Mouse (Mus musculus) liver, postnatal 0 days (tissue): ENCODE data around the gene Zfp428. TPM values are rescaled to one million over a fixed set of nuclear protein-coding genes. Genes with fewer than 3 reads are reported as not detected.

Experiments used
- ATAC-seq: fragments of 200-750 bp; cut with Nextera tagmentation; 2 replicates; pipeline ENCODE4 v1.8.0; 2017; ENCODE audit warnings: mild to moderate bottlenecking, moderate library complexity
- DNase-seq: peaks from one replicate; pipeline ENCODE4 v3.0.0-alpha.2; 2016
- H3K27ac ChIP-seq: fragments of 300-500 bp; sonication (generic); 2 replicates; pipeline ENCODE4 v1.5.1; 2014; ENCODE audit warnings: antibody characterized with exemption, moderate library complexity, mild to moderate bottlenecking, low read depth
- H3K27me3 ChIP-seq: fragments of 300-500 bp; sonication (generic); 2 replicates; pipeline ENCODE4 v1.6.1; 2014; ENCODE audit warnings: low read length, control low read depth, mixed read lengths; ENCODE audit not compliant: insufficient read depth
- H3K36me3 ChIP-seq: fragments of 300-500 bp; sonication (generic); replicated peaks from 2 replicates; pipeline ENCODE4 v1.6.1; 2014; ENCODE audit warnings: mild to moderate bottlenecking, control low read depth, low read length, moderate library complexity, mixed read lengths; ENCODE audit not compliant: insufficient read depth
- H3K4me1 ChIP-seq: fragments of 300-500 bp; sonication (generic); 2 replicates; pipeline ENCODE4 v1.6.1; 2014; ENCODE audit warnings: antibody characterized with exemption, mild to moderate bottlenecking, control low read depth; ENCODE audit not compliant: insufficient read depth
- H3K4me2 ChIP-seq: fragments of 300-500 bp; sonication (generic); 2 replicates; pipeline ENCODE4 v1.6.1; 2014; ENCODE audit warnings: low read depth, mild to moderate bottlenecking, low read length, moderate library complexity, mixed read lengths
- H3K4me3 ChIP-seq: fragments of 300-500 bp; sonication (generic); 2 replicates; pipeline ENCODE4 v1.5.1; 2014; ENCODE audit warnings: low read depth, low read length
- H3K9ac ChIP-seq: fragments of 300-500 bp; sonication (generic); replicated peaks from 2 replicates; pipeline ENCODE4 v1.6.1; 2014; ENCODE audit warnings: mild to moderate bottlenecking, moderate library complexity
- H3K9me3 ChIP-seq: fragments of 300-500 bp; sonication (generic); 2 replicates; pipeline ENCODE4 v1.6.1; 2016; ENCODE audit warnings: mild to moderate bottlenecking, control low read depth, low read length, mixed read lengths
- CTCF ChIP-seq: sonication (generic); IDR thresholded peaks from 2 replicates; pipeline ENCODE4 v1.5.1; 2016; ENCODE audit warnings: antibody characterized with exemption, low read depth
- EP300 ChIP-seq: IDR thresholded peaks from 2 replicates; pipeline ENCODE4 v1.6.1; 2016; ENCODE audit warnings: antibody characterized with exemption, low read depth, mild to moderate bottlenecking
- WGBS: fragments of 180-500 bp; shearing (Covaris S2); extraction: QIAGEN DNeasy Blood & Tissue Kit; methylation state at CpG from one replicate; pipeline ENCODE4 v1.1.7; 2014; ENCODE audit not compliant: insufficient replicate concordance; 5-methylcytosine and 5-hydroxymethylcytosine counted together
- polyA plus RNA-seq: library from polyadenylated mRNA; unstranded; fragments of >200 nt; fragmentation: Nextera tagmentation; extraction: Ambion mirVana; gene quantifications from 2 replicates; pipeline ENCODE4 v1.2.1, GENCODE M21; 2015

The Zfp428 gene
- polyA plus RNA-seq, 1 experiment from 2014 or later: 4.1 TPM

DNA sequence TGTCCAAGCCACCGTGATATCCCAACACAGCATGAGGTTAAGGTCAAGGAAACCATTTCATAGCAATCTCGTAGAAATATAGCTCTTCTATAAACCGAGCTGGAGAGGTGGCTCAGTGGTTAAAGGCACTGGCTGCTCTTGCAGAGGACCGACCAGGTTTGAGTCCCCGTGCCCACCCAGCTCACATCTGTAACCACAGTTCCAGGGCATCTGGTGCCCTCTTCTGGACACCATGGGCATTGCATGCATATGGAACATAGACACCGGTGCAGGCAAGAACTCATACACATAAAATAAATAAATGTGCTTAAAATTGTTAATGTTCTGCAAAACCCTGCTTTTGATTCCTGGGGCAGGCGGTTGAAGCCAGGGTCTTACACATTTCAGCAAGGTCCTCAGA, 33.9 kb upstream of the Zfp428 start:
- H3K9ac ChIP-seq: no peak overlapping the region
- TF ChIP-seq EP300: no peak
- peak; percentile 83 for TF ChIP-seq CTCF
- H3K9me3 ChIP-seq: peaks cover 3% of the 10 kb centered on the region; the same call in 1 of the 2 replicates
- peaks cover 9% of the 10 kb centered on the region for H3K36me3 ChIP-seq
- no peak overlapping the region for H3K27ac ChIP-seq
- H3K4me2 ChIP-seq: no peak overlapping the region
- no peaks in the 10 kb centered on the region for H3K27me3 ChIP-seq
- H3K4me1 ChIP-seq: no peaks in the 10 kb centered on the region
- DNase-seq (peak; percentile 53), ATAC-seq (no peak)
- 75% methylated on average over 7 of the region's 7 CpGs for WGBS
- no peak overlapping the region for H3K4me3 ChIP-seq

DNA sequence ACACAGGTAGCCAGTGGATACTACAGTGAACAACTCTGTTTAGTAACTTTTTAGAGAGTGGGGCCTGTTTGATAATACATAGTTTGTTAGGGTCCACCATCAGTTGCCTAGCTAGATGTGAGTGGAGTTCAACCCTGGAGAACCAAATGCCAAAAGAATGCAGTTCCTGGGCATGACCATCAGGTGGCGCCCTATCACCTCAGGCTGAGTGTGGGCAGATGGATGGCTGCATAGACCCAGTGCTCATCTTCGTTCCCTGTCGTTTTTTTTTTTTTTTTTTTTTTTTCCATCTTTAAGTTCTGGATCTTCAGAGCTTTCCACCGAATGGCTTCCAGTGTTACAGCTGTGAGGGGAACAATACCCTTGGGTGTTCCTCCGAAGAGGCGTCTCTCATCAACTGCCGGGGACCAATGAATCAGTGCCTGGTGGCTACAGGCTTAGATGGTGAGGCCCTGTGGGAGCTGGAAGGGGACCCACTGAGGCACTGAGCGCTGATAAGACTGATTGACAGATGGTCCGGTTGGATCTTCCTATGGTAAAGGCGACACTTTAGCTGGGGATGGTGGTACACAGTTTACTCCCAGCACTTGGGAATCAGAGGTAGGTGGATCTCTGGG, 32.8 kb upstream of the Zfp428 start:
- Histone ChIP-seq H3K4me2 (no peak overlapping the region), H3K9ac (no peak overlapping the region), H3K4me3 (no peak overlapping the region), H3K27ac (no peak overlapping the region), H3K36me3 (peaks cover 3% of the 10 kb centered on the region), H3K27me3 (no peaks in the 10 kb centered on the region; the same call in 1 of the 2 replicates), H3K9me3 (peaks cover 3% of the 10 kb centered on the region; the same call in 1 of the 2 replicates), H3K4me1 (no peaks in the 10 kb centered on the region)
- ATAC-seq (peak; percentile 63), DNase-seq (peak; percentile 80)
- TF ChIP-seq CTCF: peak; percentile 94
- no peak for TF ChIP-seq EP300
- WGBS: 58% methylated on average over 10 of the region's 10 CpGs

DNA sequence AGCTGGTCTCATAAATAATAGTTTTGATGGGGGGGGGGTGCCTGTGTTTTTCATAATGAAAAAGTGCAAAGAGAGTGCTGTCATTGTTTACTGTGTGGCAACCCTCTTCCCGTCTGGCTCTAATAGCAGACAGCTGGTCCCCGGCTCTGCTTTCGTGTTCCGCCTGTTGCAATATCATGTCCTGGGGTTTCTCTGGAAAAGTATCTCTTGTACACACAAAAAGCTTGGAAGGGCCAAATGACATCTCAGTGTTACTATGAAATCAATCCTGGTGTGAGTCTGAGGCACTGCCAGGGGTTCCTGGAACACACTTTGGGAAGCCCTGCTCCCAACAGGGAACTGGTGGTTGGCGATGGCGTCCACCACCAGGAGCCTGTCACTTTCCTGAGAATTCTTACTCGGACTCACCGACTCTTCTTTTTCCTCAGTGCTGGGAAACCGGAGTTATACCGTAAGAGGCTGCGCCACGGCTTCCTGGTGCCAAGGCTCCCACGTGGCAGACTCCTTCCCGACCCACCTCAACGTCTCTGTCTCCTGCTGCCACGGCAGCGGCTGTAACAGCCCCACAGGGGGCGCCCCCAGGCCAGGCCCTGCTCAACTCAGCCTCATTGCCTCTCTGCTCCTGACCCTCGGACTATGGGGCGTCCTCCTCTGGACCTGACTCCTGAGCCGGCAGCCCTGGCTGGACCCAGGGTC, 31.8 kb upstream of the Zfp428 start:
- no peak overlapping the region for H3K4me3 ChIP-seq
- no peak overlapping the region for H3K4me2 ChIP-seq
- H3K9me3 ChIP-seq: peaks cover 3% of the 10 kb centered on the region; the same call in 1 of the 2 replicates
- 65% methylated on average over 21 of the region's 21 CpGs for WGBS
- no peak overlapping the region for H3K9ac ChIP-seq
- no peak overlapping the region for H3K27ac ChIP-seq
- TF ChIP-seq CTCF (peak; percentile 35), EP300 (no peak)
- H3K27me3 ChIP-seq: no peaks in the 10 kb centered on the region; the same call in 1 of the 2 replicates
- ATAC-seq (peak; percentile 50), DNase-seq (peak; percentile 24)
- no peaks in the 10 kb centered on the region for H3K4me1 ChIP-seq
- H3K36me3 ChIP-seq: peaks cover 2% of the 10 kb centered on the region; the same call in 1 of the 2 replicates

DNA sequence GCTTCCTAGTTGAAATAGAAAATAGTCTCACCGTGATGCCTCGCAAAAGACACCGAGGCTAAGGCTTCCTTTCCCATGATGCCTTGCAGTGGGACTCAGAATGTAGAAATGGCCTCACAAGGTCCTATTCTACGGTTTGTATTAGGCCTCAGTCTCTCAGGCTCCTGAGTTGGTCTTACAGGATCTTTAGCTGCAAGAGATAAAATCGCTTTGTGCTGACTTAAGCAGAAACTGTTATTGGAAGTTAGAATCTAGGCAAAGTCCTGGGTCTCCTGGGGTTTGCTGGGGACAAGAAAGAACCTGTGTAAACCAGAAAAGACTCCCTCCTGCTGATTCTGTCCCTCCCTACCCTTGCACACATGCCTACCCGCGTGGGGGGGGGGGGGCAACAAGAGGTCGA, 30.5 kb upstream of the Zfp428 start:
- Histone ChIP-seq H3K4me2 (no peak overlapping the region), H3K27me3 (peaks cover 8% of the 10 kb centered on the region), H3K4me1 (peaks cover 2% of the 10 kb centered on the region), H3K9me3 (peaks cover 3% of the 10 kb centered on the region; the same call in 1 of the 2 replicates), H3K4me3 (no peak overlapping the region), H3K36me3 (peaks cover 2% of the 10 kb centered on the region; the same call in 1 of the 2 replicates), H3K9ac (no peak overlapping the region), H3K27ac (no peak overlapping the region)
- no peak for DNase-seq
- ATAC-seq: no peak
- 73% methylated on average over 8 of the region's 8 CpGs for WGBS
- no peak for TF ChIP-seq CTCF
- no peak for TF ChIP-seq EP300

DNA sequence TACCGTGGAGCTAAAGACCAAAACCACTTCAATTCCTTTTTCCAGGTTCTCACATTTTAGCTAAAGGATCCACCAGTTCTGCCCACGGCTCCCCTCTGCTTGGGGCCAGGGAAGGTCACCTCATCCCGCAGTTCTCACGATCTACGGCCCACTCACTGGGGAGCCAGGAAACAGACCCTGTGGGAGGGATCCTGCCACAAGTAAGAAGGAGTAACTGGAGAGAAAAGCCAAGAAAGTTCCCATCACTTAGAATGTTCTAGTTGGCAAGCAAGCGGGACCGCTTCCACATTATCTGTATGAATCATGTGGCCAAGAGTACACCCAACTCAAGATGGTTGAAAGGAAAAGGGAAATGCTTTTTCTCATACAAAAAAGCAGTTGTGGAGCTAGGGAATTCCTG, 29.9 kb upstream of the Zfp428 start:
- Histone ChIP-seq H3K9ac (no peak overlapping the region), H3K36me3 (peaks cover 2% of the 10 kb centered on the region; the same call in 1 of the 2 replicates), H3K27me3 (peaks cover 12% of the 10 kb centered on the region), H3K4me1 (peaks cover 7% of the 10 kb centered on the region), H3K4me3 (no peak overlapping the region), H3K4me2 (no peak overlapping the region), H3K27ac (no peak overlapping the region), H3K9me3 (peaks cover 3% of the 10 kb centered on the region; the same call in 1 of the 2 replicates)
- TF ChIP-seq EP300 (no peak), CTCF (no peak)
- DNase-seq: no peak
- ATAC-seq: no peak
- WGBS: 81% methylated on average over 7 of the region's 7 CpGs

DNA sequence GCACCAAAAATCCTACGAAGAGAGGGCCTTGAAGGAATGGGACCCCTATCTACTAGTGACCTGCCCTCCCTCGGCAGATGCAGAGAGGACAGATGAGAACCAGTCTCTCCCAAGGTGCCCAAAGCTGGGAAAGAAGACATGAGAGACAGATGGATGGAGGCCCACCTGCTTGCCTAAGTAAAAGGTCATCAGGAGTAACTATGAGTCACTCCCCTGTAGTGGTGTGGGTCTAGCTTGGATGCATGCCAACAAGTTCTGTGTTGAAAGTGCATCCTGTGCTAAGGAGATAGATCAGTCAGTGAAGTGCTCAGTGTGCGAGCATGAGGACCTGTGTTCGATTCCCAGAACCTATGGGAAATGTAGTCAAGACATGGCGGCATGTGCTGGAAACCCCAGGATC, 27.9 kb upstream of the Zfp428 start:
- Histone ChIP-seq H3K4me1 (peaks cover 11% of the 10 kb centered on the region), H3K4me3 (no peak overlapping the region), H3K9me3 (peaks cover 3% of the 10 kb centered on the region; the same call in 1 of the 2 replicates), H3K4me2 (no peak overlapping the region), H3K27ac (no peak overlapping the region), H3K27me3 (peaks cover 31% of the 10 kb centered on the region), H3K36me3 (peaks cover 2% of the 10 kb centered on the region; the same call in 1 of the 2 replicates), H3K9ac (no peak overlapping the region)
- DNase-seq: no peak
- TF ChIP-seq EP300 (no peak), CTCF (no peak)
- 77% methylated on average over 5 of the region's 5 CpGs for WGBS
- no peak for ATAC-seq
